Mouse (Mus musculus) intestine, embryonic 14.5 days (tissue): ENCODE results near the gene Prpf8. TPM values are rescaled to one million over a fixed set of nuclear protein-coding genes. Genes with fewer than 3 reads are reported as not detected.

Experiments
- ATAC-seq: fragments of 200-750 bp; cut with Nextera tagmentation; replicated peaks from 2 replicates; pipeline ENCODE4 v1.8.0; 2017; ENCODE audit warnings: low read depth, moderate number of reproducible peaks, moderate TSS enrichment, moderate library complexity; ENCODE audit not compliant: low FRiP score, low TSS enrichment
- DNase-seq: peaks from one replicate; pipeline ENCODE4 v3.0.0-alpha.2; 2018; ENCODE audit warnings: low spot score
- H3K27ac ChIP-seq: fragments of 300-500 bp; sonication (generic); 2 replicates; pipeline ENCODE4 v1.5.1; 2014; ENCODE audit warnings: low read depth, mild to moderate bottlenecking, control low read depth
- H3K27me3 ChIP-seq: fragments of 300-500 bp; sonication (generic); replicated peaks from 2 replicates; pipeline ENCODE4 v1.6.1; 2014; ENCODE audit warnings: low read length, control low read depth; ENCODE audit not compliant: control insufficient read depth, insufficient read depth
- H3K36me3 ChIP-seq: fragments of 300-500 bp; sonication (generic); 2 replicates; pipeline ENCODE4 v1.6.1; 2014; ENCODE audit warnings: low read length, control low read depth; ENCODE audit not compliant: control insufficient read depth, insufficient read depth
- H3K4me1 ChIP-seq: fragments of 300-500 bp; sonication (generic); replicated peaks from 2 replicates; pipeline ENCODE4 v1.6.1; 2014; ENCODE audit warnings: low read length, control low read depth, mixed read lengths; ENCODE audit not compliant: control insufficient read depth, insufficient read depth
- H3K4me2 ChIP-seq: fragments of 300-500 bp; sonication (generic); 2 replicates; pipeline ENCODE4 v1.6.1; 2014; ENCODE audit warnings: low read length
- H3K4me3 ChIP-seq: fragments of 300-500 bp; sonication (generic); 2 replicates; pipeline ENCODE4 v1.5.1; 2014; ENCODE audit warnings: low read depth, low read length, control low read depth, mixed read lengths
- H3K9ac ChIP-seq: fragments of 300-500 bp; sonication (generic); 2 replicates; pipeline ENCODE4 v1.6.1; 2014; ENCODE audit warnings: mild to moderate bottlenecking, low read length
- H3K9me3 ChIP-seq: fragments of 300-500 bp; sonication (generic); 2 replicates; pipeline ENCODE4 v1.6.1; 2016; ENCODE audit warnings: low read length, control low read depth; ENCODE audit not compliant: control insufficient read depth
- WGBS: fragments of 180-500 bp; shearing (Covaris S2); extraction: QIAGEN DNeasy Blood & Tissue Kit; methylation state at CpG from one replicate; pipeline ENCODE4 v1.1.7; 2014; 5-methylcytosine and 5-hydroxymethylcytosine counted together
- polyA plus RNA-seq: library from polyadenylated mRNA; unstranded; fragments of >200 nt; fragmentation: Nextera tagmentation; extraction: Ambion mirVana; gene quantifications from 2 replicates; pipeline ENCODE4 v1.2.1, GENCODE M21; 2014

Gene Prpf8
- polyA plus RNA-seq, 1 experiment from 2014 or later, result 86.9 TPM

GRCm38 (mm10) chr11:75519834-75520633 is 33.4 kb downstream of the Prpf8 start:
- no peaks in the 10 kb centered on the region for H3K4me1 ChIP-seq
- no peaks in the 10 kb centered on the region for H3K36me3 ChIP-seq
- no peaks in the 10 kb centered on the region for H3K27me3 ChIP-seq
- no peak overlapping the region for H3K9ac ChIP-seq
- DNase-seq, result no peak
- no peak overlapping the region for H3K27ac ChIP-seq
- WGBS, result 69% methylated on average over 15 of the region's 15 CpGs
- H3K4me3 ChIP-seq, result no peak overlapping the region
- no peak for ATAC-seq
- H3K9me3 ChIP-seq, result no peaks in the 10 kb centered on the region
- H3K4me2 ChIP-seq, result no peak overlapping the region

GRCm38 (mm10) chr11:75521609-75522008 is 35.0 kb downstream of the Prpf8 start:
- Histone ChIP-seq H3K4me2 (no peak overlapping the region), H3K9me3 (no peaks in the 10 kb centered on the region), H3K9ac (no peak overlapping the region), H3K36me3 (no peaks in the 10 kb centered on the region), H3K4me1 (no peaks in the 10 kb centered on the region), H3K4me3 (no peak overlapping the region), H3K27me3 (no peaks in the 10 kb centered on the region), H3K27ac (no peak overlapping the region)
- 86% methylated on average over 4 of the region's 4 CpGs for WGBS
- DNase-seq, result no peak
- ATAC-seq, result no peak

- Histone ChIP-seq H3K27me3 (no peaks in the 10 kb centered on the region), H3K4me1 (no peaks in the 10 kb centered on the region), H3K9ac (no peak overlapping the region), H3K27ac (no peak overlapping the region), H3K36me3 (no peaks in the 10 kb centered on the region), H3K4me3 (no peak overlapping the region), H3K9me3 (no peaks in the 10 kb centered on the region), H3K4me2 (no peak overlapping the region)
- ATAC-seq (no peak), DNase-seq (no peak)
- 83% methylated on average over 2 of the region's 2 CpGs for WGBS
These were observed 36.2 kb downstream of the Prpf8 start for GRCm38 (mm10) chr11:75522793-75523192.

- Histone ChIP-seq H3K27ac (no peak overlapping the region), H3K9ac (no peak overlapping the region), H3K9me3 (no peaks in the 10 kb centered on the region), H3K4me1 (no peaks in the 10 kb centered on the region), H3K4me2 (no peak overlapping the region), H3K36me3 (no peaks in the 10 kb centered on the region), H3K27me3 (no peaks in the 10 kb centered on the region), H3K4me3 (no peak overlapping the region)
- DNase-seq, result no peak
- no peak for ATAC-seq
- WGBS, result 80% methylated on average over 15 of the region's 15 CpGs
These were observed 39.0 kb downstream of the Prpf8 start for GRCm38 (mm10) chr11:75525531-75526125.

- no peaks in the 10 kb centered on the region; the same call in 1 of the 2 replicates for H3K4me1 ChIP-seq
- no peak overlapping the region for H3K4me3 ChIP-seq
- H3K4me2 ChIP-seq, result no peak overlapping the region
- no peak for ATAC-seq
- H3K9ac ChIP-seq, result no peak overlapping the region
- WGBS, result 87% methylated on average over 6 of the region's 6 CpGs
- DNase-seq, result no peak
- no peaks in the 10 kb centered on the region for H3K9me3 ChIP-seq
- no peaks in the 10 kb centered on the region for H3K36me3 ChIP-seq
- H3K27me3 ChIP-seq, result no peaks in the 10 kb centered on the region
- no peak overlapping the region for H3K27ac ChIP-seq
These were observed 40.3 kb downstream of the Prpf8 start for GRCm38 (mm10) chr11:75526943-75527342.

- Histone ChIP-seq H3K4me1 (no peaks in the 10 kb centered on the region; the same call in 1 of the 2 replicates), H3K4me2 (no peak overlapping the region), H3K4me3 (no peak overlapping the region), H3K9me3 (no peaks in the 10 kb centered on the region), H3K27me3 (no peaks in the 10 kb centered on the region), H3K36me3 (no peaks in the 10 kb centered on the region), H3K9ac (no peak overlapping the region), H3K27ac (no peak overlapping the region)
- no peak for DNase-seq
- no peak for ATAC-seq
- WGBS, result 34% methylated on average over 4 of the region's 4 CpGs
These were observed 43.2 kb downstream of the Prpf8 start for GRCm38 (mm10) chr11:75529771-75530170.

GRCm38 (mm10) chr11:75530325-75530724 is 43.7 kb downstream of the Prpf8 start:
- Histone ChIP-seq H3K4me2 (peak overlapping the region; percentile 100), H3K4me3 (peak overlapping the region; percentile 69), H3K9me3 (no peaks in the 10 kb centered on the region), H3K4me1 (peaks cover 4% of the 10 kb centered on the region), H3K36me3 (no peaks in the 10 kb centered on the region), H3K27me3 (no peaks in the 10 kb centered on the region), H3K9ac (peak overlapping the region; percentile 76), H3K27ac (no peak overlapping the region)
- DNase-seq (peak; percentile 100), ATAC-seq (peak; percentile 54)
- WGBS, result under 1% methylated on average over 10 of the region's 10 CpGs

GRCm38 (mm10) chr11:75530845-75531373 is 44.3 kb downstream of the Prpf8 start:
- Histone ChIP-seq H3K4me3 (peak overlapping the region; percentile 69), H3K27ac (peak overlapping the region; percentile 87), H3K27me3 (no peaks in the 10 kb centered on the region), H3K9me3 (no peaks in the 10 kb centered on the region), H3K9ac (peak overlapping the region; percentile 76), H3K36me3 (no peaks in the 10 kb centered on the region), H3K4me1 (peaks cover 4% of the 10 kb centered on the region), H3K4me2 (peak overlapping the region; percentile 100)
- DNase-seq (peak; percentile 86), ATAC-seq (peak; percentile 13)
- under 1% methylated on average over 31 of the region's 31 CpGs for WGBS
